Mouse (Mus musculus) heart, adult 2 months (tissue): Measurements from ENCODE around the gene Mtrex. TPM values are rescaled to one million over a fixed set of nuclear protein-coding genes. Genes with fewer than 3 reads are reported as not detected.

ENCODE experiments used
- DNase-seq, 2 experiments: peaks; one replicate each; pipeline ENCODE4 v3.0.0; 2021
- H3K27ac ChIP-seq: fragments of 200-600 bp; 2 replicates; pipeline ENCODE4 v1.8.1; 2022
- H3K27me3 ChIP-seq: fragments of 200-500 bp; 2 replicates; pipeline ENCODE4 v1.6.1; 2012; ENCODE audit warnings: mild to moderate bottlenecking, low read length, inconsistent platforms, mixed read lengths; ENCODE audit not compliant: control insufficient read depth, insufficient read depth
- H3K36me3 ChIP-seq: fragments of 200-500 bp; 2 replicates; pipeline ENCODE4 v1.6.1; 2012; ENCODE audit warnings: low read length, inconsistent platforms; ENCODE audit not compliant: control insufficient read depth, insufficient read depth
- H3K4me1 ChIP-seq: fragments of 200-500 bp; 2 replicates; pipeline ENCODE4 v1.6.1; 2011; ENCODE audit warnings: low read length; ENCODE audit not compliant: control insufficient read depth, insufficient read depth
- H3K4me3 ChIP-seq: fragments of 200-600 bp; 2 replicates; pipeline ENCODE4 v1.8.1; 2022
- H3K79me2 ChIP-seq: fragments of 200-500 bp; replicated peaks from 2 replicates; pipeline ENCODE4 v1.6.1; 2012; ENCODE audit warnings: mild to moderate bottlenecking, inconsistent platforms, low read length, moderate library complexity, mixed read lengths; ENCODE audit not compliant: control insufficient read depth, insufficient read depth
- H3K9ac ChIP-seq: fragments of 200-500 bp; 2 replicates; pipeline ENCODE4 v1.6.1; 2012; ENCODE audit warnings: low read depth, mild to moderate bottlenecking, control low read depth, inconsistent platforms, low read length, mixed read lengths
- CTCF ChIP-seq: fragments of 200-600 bp; IDR thresholded peaks from 2 replicates; pipeline ENCODE4 v1.8.1; 2022; ENCODE audit warnings: antibody characterized with exemption, mild to moderate bottlenecking, moderate library complexity
- EP300 ChIP-seq: fragments of 200-500 bp; IDR thresholded peaks from 2 replicates; pipeline ENCODE4 v1.6.1; 2011; ENCODE audit warnings: low read depth, low read length, control low read depth; ENCODE audit not compliant: insufficient read depth
- POLR2A ChIP-seq: fragments of 200-500 bp; IDR thresholded peaks from 2 replicates; pipeline ENCODE4 v1.6.1; 2011; ENCODE audit warnings: mild to moderate bottlenecking, low read depth, low read length, control low read depth; ENCODE audit not compliant: insufficient read depth
- WGBS: fragments of 180-500 bp; shearing (Covaris S2); methylation state at CpG from one replicate; pipeline ENCODE4 v1.1.7; 2018; 5-methylcytosine and 5-hydroxymethylcytosine counted together
- intact Hi-C: fragments of 180-260 bp; cut with DNase I; formaldehyde crosslinking; loops from one replicate; pipeline ENCODE4 v1.15.1; 2025
- polyA plus RNA-seq: library from polyadenylated mRNA; depleted of rRNA; stranded (reverse); fragments of >200 nt; gene quantifications from 2 replicates; pipeline ENCODE4 v1.2.3, GENCODE M21; 2012
- total RNA-seq, 2 experiments: library from RNA; stranded (reverse); gene quantifications; 2 replicates each; pipeline ENCODE4 v1.2.3; 2021

Mtrex gene
- total and polyA plus RNA-seq, 3 experiments, result 5.5 to 28.5 (median 24.7) TPM

- Histone ChIP-seq H3K36me3 (peaks cover 17% of the 10 kb centered on the region), H3K4me1 (peaks cover 4% of the 10 kb centered on the region), H3K9ac (no peak overlapping the region), H3K4me3 (no peak overlapping the region), H3K27me3 (no peaks in the 10 kb centered on the region), H3K79me2 (peaks cover 1% of the 10 kb centered on the region; the same call in 1 of the 2 replicates), H3K27ac (no peak overlapping the region)
- WGBS, result 83% methylated on average over 1 of the region's 1 CpGs
- TF ChIP-seq CTCF (no peak), POLR2A (no peak), EP300 (no peak)
- intact Hi-C loops, result loop anchor here (5.0 kb wide), 1 partner anchor 191 kb away; no protein-coding TSS in a partner anchor
- no peak for DNase-seq
Measured at GRCm38 (mm10) chr13:112862978-112863677, 64.1 kb downstream of the Mtrex start.

GRCm38 (mm10) chr13:112862342-112862741 is 64.9 kb downstream of the Mtrex start:
- 63% methylated on average over 3 of the region's 3 CpGs for WGBS
- peaks cover 4% of the 10 kb centered on the region for H3K4me1 ChIP-seq
- no peak overlapping the region; the same call in 1 of the 2 replicates for H3K9ac ChIP-seq
- no peak for TF ChIP-seq POLR2A
- TF ChIP-seq EP300, result no peak
- TF ChIP-seq CTCF, result no peak
- no peak for DNase-seq
- peaks cover 1% of the 10 kb centered on the region; the same call in 1 of the 2 replicates for H3K79me2 ChIP-seq
- no peak overlapping the region; the same call in 1 of the 2 replicates for H3K27ac ChIP-seq
- intact Hi-C loops, result loop anchor here (5.0 kb wide), 1 partner anchor 190 kb away; no protein-coding TSS in a partner anchor
- H3K36me3 ChIP-seq, result peaks cover 13% of the 10 kb centered on the region
- no peaks in the 10 kb centered on the region for H3K27me3 ChIP-seq
- H3K4me3 ChIP-seq, result no peak overlapping the region

- Histone ChIP-seq H3K4me3 (no peak overlapping the region), H3K4me1 (peaks cover 4% of the 10 kb centered on the region), H3K36me3 (peaks cover 13% of the 10 kb centered on the region), H3K9ac (no peak overlapping the region), H3K79me2 (peaks cover 1% of the 10 kb centered on the region; the same call in 1 of the 2 replicates), H3K27me3 (no peaks in the 10 kb centered on the region), H3K27ac (no peak overlapping the region; the same call in 1 of the 2 replicates)
- no peak for TF ChIP-seq CTCF
- TF ChIP-seq POLR2A, result no peak
- no peak for TF ChIP-seq EP300
- peak; percentile 53 to 65 for DNase-seq
- 14% methylated on average over 5 of the region's 5 CpGs for WGBS
- intact Hi-C loops, result loop anchor here (5.0 kb wide), 1 partner anchor 190 kb away; no protein-coding TSS in a partner anchor
Measured at GRCm38 (mm10) chr13:112861825-112862306, 65.3 kb downstream of the Mtrex start.

GRCm38 (mm10) chr13:112860911-112861310 is 66.3 kb downstream of the Mtrex start:
- no peak overlapping the region for H3K9ac ChIP-seq
- peaks cover 13% of the 10 kb centered on the region for H3K36me3 ChIP-seq
- TF ChIP-seq CTCF (no peak), POLR2A (no peak), EP300 (no peak)
- H3K4me1 ChIP-seq, result peaks cover 4% of the 10 kb centered on the region
- no peak overlapping the region for H3K27ac ChIP-seq
- H3K79me2 ChIP-seq, result peaks cover 1% of the 10 kb centered on the region; the same call in 1 of the 2 replicates
- intact Hi-C loops, result loop anchor here (5.0 kb wide), 1 partner anchor 189 kb away; no protein-coding TSS in a partner anchor
- no peaks in the 10 kb centered on the region for H3K27me3 ChIP-seq
- DNase-seq, result no peak
- WGBS, result 95% methylated on average over 9 of the region's 9 CpGs
- no peak overlapping the region for H3K4me3 ChIP-seq

GRCm38 (mm10) chr13:112860370-112860769 is 66.8 kb downstream of the Mtrex start:
- 95% methylated on average over 2 of the region's 2 CpGs for WGBS
- peaks cover 13% of the 10 kb centered on the region for H3K36me3 ChIP-seq
- intact Hi-C loops, result loop anchor here (5.0 kb wide), 1 partner anchor 188 kb away; no protein-coding TSS in a partner anchor
- no peaks in the 10 kb centered on the region for H3K27me3 ChIP-seq
- no peak for DNase-seq
- H3K4me1 ChIP-seq, result peaks cover 4% of the 10 kb centered on the region
- H3K27ac ChIP-seq, result no peak overlapping the region
- no peak overlapping the region for H3K4me3 ChIP-seq
- TF ChIP-seq POLR2A (no peak), EP300 (no peak), CTCF (no peak)
- no peak overlapping the region for H3K9ac ChIP-seq
- peaks cover 1% of the 10 kb centered on the region; the same call in 1 of the 2 replicates for H3K79me2 ChIP-seq
